Mouse (Mus musculus): ENCODE data around the gene Ssbp2.

The Ssbp2 gene

GRCm38 (mm10) chr13:91620541-91620940 lies 160.5 kb downstream of the Ssbp2 start:
- CTCF ChIA-PET = no interaction called here

- CTCF ChIA-PET = no interaction called here
Measured at GRCm38 (mm10) chr13:91631291-91631799, 171.3 kb downstream of the Ssbp2 start.

GRCm38 (mm10) chr13:91634123-91634522 lies 174.0 kb downstream of the Ssbp2 start:
- CTCF ChIA-PET = interaction anchor here (0.6 kb wide), 1 partner anchor 418 kb away, joined by 13 read pairs; no protein-coding TSS in a partner anchor

- CTCF ChIA-PET = no interaction called here
Measured at GRCm38 (mm10) chr13:91635957-91636356, 175.9 kb downstream of the Ssbp2 start.

- CTCF ChIA-PET = no interaction called here
Measured at GRCm38 (mm10) chr13:91636814-91637213, 176.7 kb downstream of the Ssbp2 start.

GRCm38 (mm10) chr13:91638836-91639235 lies 178.8 kb downstream of the Ssbp2 start:
- CTCF ChIA-PET = no interaction called here

- CTCF ChIA-PET = no interaction called here
Measured at GRCm38 (mm10) chr13:91640219-91640618, 180.1 kb downstream of the Ssbp2 start.

GRCm38 (mm10) chr13:91648240-91648639 lies 188.2 kb downstream of the Ssbp2 start:
- CTCF ChIA-PET = interaction anchor here (0.5 kb wide), 1 partner anchor 262 kb away, joined by 3 read pairs; no protein-coding TSS in a partner anchor

- CTCF ChIA-PET = no interaction called here
Measured at GRCm38 (mm10) chr13:91649926-91650325, 189.8 kb downstream of the Ssbp2 start.

- CTCF ChIA-PET = no interaction called here
Measured at GRCm38 (mm10) chr13:91661068-91661795, 201.1 kb downstream of the Ssbp2 start.

GRCm38 (mm10) chr13:91662751-91663150 lies 202.7 kb downstream of the Ssbp2 start:
- CTCF ChIA-PET = no interaction called here

GRCm38 (mm10) chr13:91673241-91673640 lies 213.2 kb downstream of the Ssbp2 start:
- CTCF ChIA-PET = interaction anchor here (0.7 kb wide), 1 partner anchor 68 kb away, joined by 3 read pairs; no protein-coding TSS in a partner anchor

GRCm38 (mm10) chr13:91680764-91681437 lies 220.8 kb downstream of the Ssbp2 start:
- CTCF ChIA-PET = no interaction called here

- CTCF ChIA-PET = no interaction called here
Measured at GRCm38 (mm10) chr13:91681474-91681873, 221.4 kb downstream of the Ssbp2 start.

GRCm38 (mm10) chr13:91690118-91690517 lies 230.0 kb downstream of the Ssbp2 start:
- CTCF ChIA-PET = no interaction called here

- CTCF ChIA-PET = no interaction called here
Measured at GRCm38 (mm10) chr13:91693615-91694014, 233.5 kb downstream of the Ssbp2 start.

- CTCF ChIA-PET = no interaction called here
Measured at GRCm38 (mm10) chr13:91695406-91695805, 235.3 kb downstream of the Ssbp2 start.

- CTCF ChIA-PET = no interaction called here
Measured at GRCm38 (mm10) chr13:91696109-91696645, 236.1 kb downstream of the Ssbp2 start.

- CTCF ChIA-PET = no interaction called here
Measured at GRCm38 (mm10) chr13:91697011-91697410, 236.9 kb downstream of the Ssbp2 start.

GRCm38 (mm10) chr13:91702337-91702736 lies 242.3 kb downstream of the Ssbp2 start:
- CTCF ChIA-PET = no interaction called here

- CTCF ChIA-PET = interaction anchor here (0.5 kb wide), 1 partner anchor 1940 kb away, joined by 6 read pairs; no protein-coding TSS in a partner anchor
Measured at GRCm38 (mm10) chr13:91719487-91719886, 259.4 kb downstream of the Ssbp2 start.

- CTCF ChIA-PET = no interaction called here
Measured at GRCm38 (mm10) chr13:91723108-91723735, 263.1 kb downstream of the Ssbp2 start.
